Mouse (Mus musculus): Measurements from ENCODE around the gene Peli3. TPM values are rescaled to one million over a fixed set of nuclear protein-coding genes. Genes with fewer than 3 reads are reported as not detected.

The Peli3 gene
- 1.0 and 1.5 TPM in 2 replicates for polyA plus RNA-seq (2012; rRNA removed)

GRCm38 (mm10) chr19:4942551-4943252 lies at the start of gene Peli3:
TSS of gene Peli3 (minus strand) at chr19:4943127.
- peak; percentile 40 to 74 for DNase-seq (ENCODE audit: low read depth in 1 of 2, low spot score in 2 of 2)
- under 1% methylated on average over 54 of the region's 55 CpGs for WGBS
- Histone ChIP-seq H3K4me1 (ENCODE audit: control insufficient read depth, insufficient read depth, insufficient read length) (peaks cover 4% of the 10 kb centered on the region), H3K36me3 (ENCODE audit: control insufficient read depth, insufficient read depth, low read length) (no peaks in the 10 kb centered on the region), H3K4me3 (ENCODE audit: extremely low read depth, insufficient read depth, insufficient read length) (peak within 1 kb of the TSS; percentile 50; the same call in 1 of the 2 replicates), H3K27ac (ENCODE audit: insufficient read depth, low read length) (no peak within 1 kb of the TSS), H3K27me3 (ENCODE audit: control insufficient read depth, insufficient read depth, low read length) (peaks cover 2% of the 10 kb centered on the region; the same call in 1 of the 2 replicates)
- TF ChIP-seq POLR2A (IDR thresholded peaks at IDR 0.05; ENCODE audit: low read depth, low read length) (no peak), CTCF (IDR thresholded peaks at IDR 0.05; ENCODE audit: extremely low read depth, insufficient read depth, insufficient read length, insufficient replicate concordance) (no peak)

GRCm38 (mm10) chr19:4992371-4992770 lies 49.4 kb upstream of the Peli3 start:
- peaks cover 8% of the 10 kb centered on the region; the same call in 1 of the 2 replicates for H3K27me3 ChIP-seq (ENCODE audit: control insufficient read depth, insufficient read depth, low read length)
- DNase-seq (ENCODE audit: low read depth in 1 of 2, low spot score in 2 of 2), result no peak

GRCm38 (mm10) chr19:4990716-4991115 lies 47.8 kb upstream of the Peli3 start:
- DNase-seq (ENCODE audit: low read depth in 1 of 2, low spot score in 2 of 2), result no peak
- no peak overlapping the region for H3K4me3 ChIP-seq (ENCODE audit: extremely low read depth, insufficient read depth, insufficient read length)
- peaks cover 8% of the 10 kb centered on the region; the same call in 1 of the 2 replicates for H3K27me3 ChIP-seq (ENCODE audit: control insufficient read depth, insufficient read depth, low read length)
- 0 out of 2 replicates have a peak, but pooled peaks cover 2% of the 10 kb centered on the region for H3K4me1 ChIP-seq (ENCODE audit: control insufficient read depth, insufficient read depth, insufficient read length)
- no peaks in the 10 kb centered on the region for H3K36me3 ChIP-seq (ENCODE audit: control insufficient read depth, insufficient read depth, low read length)
- H3K27ac ChIP-seq (ENCODE audit: insufficient read depth, low read length), result no peak overlapping the region
- TF ChIP-seq CTCF (IDR thresholded peaks at IDR 0.05; ENCODE audit: extremely low read depth, insufficient read depth, insufficient read length, insufficient replicate concordance), result no peak
- TF ChIP-seq POLR2A (IDR thresholded peaks at IDR 0.05; ENCODE audit: low read depth, low read length), result no peak
- WGBS, result 5% methylated on average over 16 of the region's 22 CpGs

More at GRCm38 (mm10) chr19:4992371-4992770, 49.4 kb upstream of the Peli3 start:
- no peak for TF ChIP-seq POLR2A (IDR thresholded peaks at IDR 0.05; ENCODE audit: low read depth, low read length)
- no peak for TF ChIP-seq CTCF (IDR thresholded peaks at IDR 0.05; ENCODE audit: extremely low read depth, insufficient read depth, insufficient read length, insufficient replicate concordance)
- Histone ChIP-seq H3K27ac (ENCODE audit: insufficient read depth, low read length) (no peak overlapping the region), H3K4me3 (ENCODE audit: extremely low read depth, insufficient read depth, insufficient read length) (no peak overlapping the region), H3K36me3 (ENCODE audit: control insufficient read depth, insufficient read depth, low read length) (no peaks in the 10 kb centered on the region), H3K4me1 (ENCODE audit: control insufficient read depth, insufficient read depth, insufficient read length) (0 out of 2 replicates have a peak, but pooled peaks cover 2% of the 10 kb centered on the region)
- 12% methylated on average over 8 of the region's 8 CpGs for WGBS

- no peaks in the 10 kb centered on the region for H3K36me3 ChIP-seq (ENCODE audit: control insufficient read depth, insufficient read depth, low read length)
- H3K4me1 ChIP-seq (ENCODE audit: control insufficient read depth, insufficient read depth, insufficient read length), result 0 out of 2 replicates have a peak, but pooled peaks cover 2% of the 10 kb centered on the region
- WGBS, result 28% methylated on average over 4 of the region's 4 CpGs
- peaks cover 8% of the 10 kb centered on the region; the same call in 1 of the 2 replicates for H3K27me3 ChIP-seq (ENCODE audit: control insufficient read depth, insufficient read depth, low read length)
- no peak within 1 kb of the TSS for H3K4me3 ChIP-seq (ENCODE audit: extremely low read depth, insufficient read depth, insufficient read length)
- H3K27ac ChIP-seq (ENCODE audit: insufficient read depth, low read length), result no peak within 1 kb of the TSS
- TF ChIP-seq CTCF (IDR thresholded peaks at IDR 0.05; ENCODE audit: extremely low read depth, insufficient read depth, insufficient read length, insufficient replicate concordance) (no peak), POLR2A (IDR thresholded peaks at IDR 0.05; ENCODE audit: low read depth, low read length) (no peak)
- no peak for DNase-seq (ENCODE audit: low read depth in 1 of 2, low spot score in 2 of 2)
Observed at GRCm38 (mm10) chr19:4990256-4990625, 47.3 kb upstream of the Peli3 start, which contains the start of gene Npas4. TSS of gene Npas4 (minus strand) at chr19:4990316.

- Histone ChIP-seq H3K27me3 (ENCODE audit: control insufficient read depth, insufficient read depth, low read length) (peaks cover 8% of the 10 kb centered on the region; the same call in 1 of the 2 replicates), H3K4me1 (ENCODE audit: control insufficient read depth, insufficient read depth, insufficient read length) (0 out of 2 replicates have a peak, but pooled peaks cover 2% of the 10 kb centered on the region), H3K36me3 (ENCODE audit: control insufficient read depth, insufficient read depth, low read length) (no peaks in the 10 kb centered on the region), H3K27ac (ENCODE audit: insufficient read depth, low read length) (no peak overlapping the region), H3K4me3 (ENCODE audit: extremely low read depth, insufficient read depth, insufficient read length) (no peak overlapping the region)
- no peak for TF ChIP-seq POLR2A (IDR thresholded peaks at IDR 0.05; ENCODE audit: low read depth, low read length)
- TF ChIP-seq CTCF (IDR thresholded peaks at IDR 0.05; ENCODE audit: extremely low read depth, insufficient read depth, insufficient read length, insufficient replicate concordance), result no peak
- WGBS, result 26% methylated on average over 46 of the region's 47 CpGs
- no peak for DNase-seq (ENCODE audit: low read depth in 1 of 2, low spot score in 2 of 2)
Observed at GRCm38 (mm10) chr19:4989434-4990255, 46.7 kb upstream of the Peli3 start.

GRCm38 (mm10) chr19:4989013-4989412 lies 46.1 kb upstream of the Peli3 start:
- DNase-seq (ENCODE audit: low read depth in 1 of 2, low spot score in 2 of 2), result peak; percentile 23 to 54
- Histone ChIP-seq H3K4me3 (ENCODE audit: extremely low read depth, insufficient read depth, insufficient read length) (no peak overlapping the region), H3K27me3 (ENCODE audit: control insufficient read depth, insufficient read depth, low read length) (peaks cover 8% of the 10 kb centered on the region; the same call in 1 of the 2 replicates), H3K27ac (ENCODE audit: insufficient read depth, low read length) (no peak overlapping the region), H3K36me3 (ENCODE audit: control insufficient read depth, insufficient read depth, low read length) (no peaks in the 10 kb centered on the region), H3K4me1 (ENCODE audit: control insufficient read depth, insufficient read depth, insufficient read length) (0 out of 2 replicates have a peak, but pooled peaks cover 2% of the 10 kb centered on the region)
- TF ChIP-seq CTCF (IDR thresholded peaks at IDR 0.05; ENCODE audit: extremely low read depth, insufficient read depth, insufficient read length, insufficient replicate concordance) (peak; percentile 32; the same call in 1 of the 2 replicates), POLR2A (IDR thresholded peaks at IDR 0.05; ENCODE audit: low read depth, low read length) (no peak)
- WGBS, result 6% methylated on average over 13 of the region's 13 CpGs
